In genomic region chr1:40600394-40601327, GRCm38 (mm10) we compare ENCODE assay signal across 8 mouse cellular contexts. TPM values are rescaled to one million over a fixed set of nuclear protein-coding genes. Genes with fewer than 3 reads are reported as not detected.
DNase-seq lines count a peak whose midpoint lies in the region; ATAC-seq and TF ChIP-seq lines count a peak whose summit lies in the region.
"Had no signal": no experiment of that assay in that cellular context is flagged by ENCODE, and none has a peak within 500 bp of the region (broad histone marks: within the 10 kb centered on the region; RNA-seq: fewer than 3 reads in every experiment).

No protein-coding gene starts in this region.

- TF ChIP-seq CTCF in lung, postnatal 0 days (IDR thresholded peaks at IDR 0.05) = no peak

- no peak overlapping the region for H3K4me3 ChIP-seq in lung, postnatal 0 days (ENCODE audit: low read depth, low read length)
- no peak overlapping the region for H3K4me3 ChIP-seq in midbrain, embryonic 16.5 days (ENCODE audit: low read depth, low read length)
- no peak overlapping the region for H3K4me3 ChIP-seq in midbrain, embryonic 14.5 days (replicated peaks; ENCODE audit: low read depth, low read length)
- H3K4me3 ChIP-seq: neural tube, embryonic 12.5 days had no signal

- no peaks in the 10 kb centered on the region for H3K4me1 ChIP-seq in lung, postnatal 0 days (ENCODE audit: insufficient read depth, low read depth, low read length)
- H3K4me1 ChIP-seq in midbrain, embryonic 16.5 days (ENCODE audit: control insufficient read depth, insufficient read depth, low read length) = no peaks in the 10 kb centered on the region
- H3K4me1 ChIP-seq in midbrain, embryonic 14.5 days (ENCODE audit: control insufficient read depth, insufficient read depth, low read length) = no peaks in the 10 kb centered on the region
- H3K4me1 ChIP-seq: neural tube, embryonic 12.5 days had no signal

- ATAC-seq in lung, postnatal 0 days = no peak
- ATAC-seq in frontal cortex, adult (ENCODE audit: low TSS enrichment) = peak; percentile 87
- no peak for ATAC-seq in midbrain, embryonic 16.5 days
- ATAC-seq in midbrain, embryonic 14.5 days (ENCODE audit: low FRiP score, low TSS enrichment) = no peak

- DNase-seq in lung, postnatal 0 days (ENCODE audit: low spot score) = peak; percentile 9
- no peak for DNase-seq in lung, postnatal 14 days
- peak; percentile 19 to 20 for DNase-seq in layer of hippocampus, postnatal 25 days (ENCODE audit: extremely low spot score in 1 of 2, low spot score in 1 of 2)
- no peak for DNase-seq in c-Kit-positive CD71-positive TER-119-positive erythroid progenitor cells, embryonic 14.5 days (ENCODE audit: low spot score)
- no peak for DNase-seq in midbrain, embryonic 14.5 days

- no peaks in the 10 kb centered on the region for H3K9me3 ChIP-seq in lung, postnatal 0 days (ENCODE audit: low read length)
- no peaks in the 10 kb centered on the region for H3K9me3 ChIP-seq in midbrain, embryonic 16.5 days (replicated peaks; ENCODE audit: control insufficient read depth, low read length, poor library complexity, severe bottlenecking)
- no peaks in the 10 kb centered on the region for H3K9me3 ChIP-seq in midbrain, embryonic 14.5 days (ENCODE audit: control insufficient read depth, low read length)
- H3K9me3 ChIP-seq: neural tube, embryonic 12.5 days had no signal

- H3K27ac ChIP-seq in lung, postnatal 0 days (ENCODE audit: low read length) = no peak overlapping the region
- H3K27ac ChIP-seq in midbrain, embryonic 16.5 days (ENCODE audit: low read length) = no peak overlapping the region
- no peak overlapping the region for H3K27ac ChIP-seq in midbrain, embryonic 14.5 days (replicated peaks; ENCODE audit: low read depth, low read length)
- H3K27ac ChIP-seq: neural tube, embryonic 12.5 days had no signal

- no peaks in the 10 kb centered on the region for H3K36me3 ChIP-seq in lung, postnatal 0 days (ENCODE audit: insufficient read depth, low read length)
- H3K36me3 ChIP-seq in midbrain, embryonic 16.5 days (ENCODE audit: control insufficient read depth, insufficient read depth, low read length) = no peaks in the 10 kb centered on the region
- H3K36me3 ChIP-seq in midbrain, embryonic 14.5 days (ENCODE audit: control insufficient read depth, insufficient read depth, low read length) = no peaks in the 10 kb centered on the region
- H3K36me3 ChIP-seq: neural tube, embryonic 12.5 days had no signal

- no peak overlapping the region for H3K4me2 ChIP-seq in lung, postnatal 0 days (replicated peaks; ENCODE audit: low read depth, low read length)
- no peak overlapping the region for H3K4me2 ChIP-seq in midbrain, embryonic 16.5 days (ENCODE audit: low read length)
- no peak overlapping the region for H3K4me2 ChIP-seq in midbrain, embryonic 14.5 days (ENCODE audit: low read length)
- H3K4me2 ChIP-seq: neural tube, embryonic 12.5 days had no signal

- 0 out of 2 replicates have a peak, but pooled peaks have one; percentile 9 for TF ChIP-seq EP300 in lung, postnatal 0 days (IDR thresholded peaks at IDR 0.05)

- WGBS in lung, postnatal 0 days = 70% methylated on average over 25 of the region's 25 CpGs
- WGBS in midbrain, embryonic 16.5 days = 92% methylated on average over 25 of the region's 25 CpGs
- WGBS in midbrain, embryonic 14.5 days = 92% methylated on average over 25 of the region's 25 CpGs

- no peaks in the 10 kb centered on the region for H3K27me3 ChIP-seq in lung, postnatal 0 days (replicated peaks; ENCODE audit: insufficient read depth, low read length)
- no peaks in the 10 kb centered on the region for H3K27me3 ChIP-seq in midbrain, embryonic 16.5 days (ENCODE audit: control insufficient read depth, insufficient read depth, low read depth, low read length)
- H3K27me3 ChIP-seq in midbrain, embryonic 14.5 days (ENCODE audit: control insufficient read depth, insufficient read depth, low read length) = no peaks in the 10 kb centered on the region
- H3K27me3 ChIP-seq: neural tube, embryonic 12.5 days had no signal

- H3K9ac ChIP-seq in lung, postnatal 0 days (replicated peaks; ENCODE audit: low read depth) = no peak overlapping the region
- no peak overlapping the region for H3K9ac ChIP-seq in midbrain, embryonic 16.5 days (ENCODE audit: low read depth, low read length)
- H3K9ac ChIP-seq in midbrain, embryonic 14.5 days (replicated peaks; ENCODE audit: low read length) = no peak overlapping the region
- H3K9ac ChIP-seq: neural tube, embryonic 12.5 days had no signal

RNA-seq across cellular contexts. Expression of gene Slc9a4, which starts 20.8 kb away (rescaled TPM):
- polyA plus RNA-seq in lung, postnatal 0 days (2015; fragmentation: Nextera tagmentation; extraction: Ambion mirVana) = 0.02 and 0.18 TPM in 2 replicates
- 10 to 100 TPM; 19.5 to 19.6 TPM for total RNA-seq in layer of hippocampus, postnatal 25 days (2021)
- polyA plus RNA-seq in midbrain, embryonic 16.5 days (2015; fragmentation: Nextera tagmentation; extraction: Ambion mirVana) = not detected in 2 replicates
- not detected in 2 replicates for polyA plus RNA-seq in midbrain, embryonic 14.5 days (2014; fragmentation: Nextera tagmentation; extraction: Ambion mirVana)
- polyA plus RNA-seq: neural tube, embryonic 12.5 days had no signal

Comparison
In these comparisons a context has a peak if more than half of its experiments do, and no peak if none do; other contexts are left out.
1. DNase-seq: peak in lung, postnatal 0 days (single experiment) and layer of hippocampus, postnatal 25 days (2 of 2); none in lung, postnatal 14 days (single experiment), c-Kit-positive CD71-positive TER-119-positive erythroid progenitor cells, embryonic 14.5 days (single experiment) and midbrain, embryonic 14.5 days (single experiment).